Mouse (Mus musculus) left cerebral cortex, adult 6 months (tissue): Measurements from ENCODE around the gene Cpt1b. TPM values are rescaled to one million over a fixed set of nuclear protein-coding genes. Genes with fewer than 3 reads are reported as not detected.

Experiments used
- long read RNA-seq, 2 experiments: library from polyadenylated mRNA; unstranded; transcript quantifications; one replicate each; pipeline ENCODE4 v2.0.0; 2019 to 2020
- polyA plus RNA-seq: library from polyadenylated mRNA; unstranded; fragments of <200 nt; fragmentation: Nextera tagmentation; gene quantifications from 2 replicates; pipeline ENCODE4 v1.2.3, GENCODE M21; 2021

The Cpt1b gene
- 0.24 and 0.31 TPM in 2 replicates for polyA plus RNA-seq
- long read RNA-seq, experiment 1, partial matches to known transcripts: 1 of 2 reads
- long read RNA-seq, experiment 1, other reads (novel, unspliced or antisense): 0 of 2 reads
- long read RNA-seq, experiment 2: 0 reads

DNA sequence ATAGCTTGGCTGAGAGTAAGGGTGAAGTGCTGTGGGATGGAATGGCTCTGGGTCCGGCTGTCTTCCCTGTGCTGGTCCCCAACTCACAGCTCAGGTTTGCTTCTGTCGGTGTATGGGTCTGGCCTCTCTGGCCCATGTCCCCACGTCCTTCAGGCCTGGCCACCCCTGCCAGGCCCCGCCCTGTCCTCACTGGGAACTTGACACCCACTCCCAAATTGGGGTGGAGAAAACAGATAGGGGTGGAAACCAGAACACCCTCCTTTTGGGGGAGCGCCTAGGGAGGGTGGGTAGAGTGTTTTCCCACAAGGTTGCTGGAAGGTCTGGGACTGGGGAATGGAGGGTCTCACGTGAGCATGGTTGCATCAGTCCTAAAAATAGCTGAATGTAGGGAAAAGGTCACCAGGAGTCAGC lies at the start of gene Cpt1b:
Gene Cpt1b (minus strand): TSS at position 153 of the 411 bp plus-strand sequence.

DNA sequence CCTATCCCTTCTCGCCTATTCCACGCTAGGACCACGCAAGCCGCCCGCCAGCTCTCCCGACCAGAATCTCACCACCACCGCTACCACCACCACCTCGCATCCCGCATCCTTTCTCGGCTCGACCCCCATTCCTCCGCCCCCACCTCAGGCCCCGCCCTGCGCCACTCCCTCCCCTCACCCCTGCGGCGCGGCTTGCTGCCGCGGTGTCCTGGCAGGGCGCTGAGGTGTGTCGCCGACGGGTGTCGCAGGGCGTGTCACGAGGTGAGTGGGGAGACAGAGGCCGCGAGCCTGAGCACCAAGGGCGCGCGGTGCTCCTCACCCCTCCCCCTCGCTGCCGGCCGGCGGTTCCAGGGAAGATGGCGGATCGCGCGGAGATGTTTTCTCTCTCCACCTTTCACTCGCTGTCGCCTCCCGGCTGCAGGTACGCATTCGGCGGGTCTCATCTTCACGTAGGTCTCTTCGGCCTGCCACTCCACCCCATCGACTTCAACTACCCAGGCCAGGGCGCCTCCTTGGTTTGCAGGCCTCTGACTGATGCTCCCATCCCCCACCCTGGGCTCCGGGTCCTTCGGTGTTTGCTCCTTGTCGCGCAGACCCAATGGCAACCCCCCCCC lies 28.3 kb upstream of the Cpt1b start, which contains the start of gene Mapk8ip2:
Gene Mapk8ip2 (plus strand): TSS at position 49 of the 614 bp plus-strand sequence.

DNA sequence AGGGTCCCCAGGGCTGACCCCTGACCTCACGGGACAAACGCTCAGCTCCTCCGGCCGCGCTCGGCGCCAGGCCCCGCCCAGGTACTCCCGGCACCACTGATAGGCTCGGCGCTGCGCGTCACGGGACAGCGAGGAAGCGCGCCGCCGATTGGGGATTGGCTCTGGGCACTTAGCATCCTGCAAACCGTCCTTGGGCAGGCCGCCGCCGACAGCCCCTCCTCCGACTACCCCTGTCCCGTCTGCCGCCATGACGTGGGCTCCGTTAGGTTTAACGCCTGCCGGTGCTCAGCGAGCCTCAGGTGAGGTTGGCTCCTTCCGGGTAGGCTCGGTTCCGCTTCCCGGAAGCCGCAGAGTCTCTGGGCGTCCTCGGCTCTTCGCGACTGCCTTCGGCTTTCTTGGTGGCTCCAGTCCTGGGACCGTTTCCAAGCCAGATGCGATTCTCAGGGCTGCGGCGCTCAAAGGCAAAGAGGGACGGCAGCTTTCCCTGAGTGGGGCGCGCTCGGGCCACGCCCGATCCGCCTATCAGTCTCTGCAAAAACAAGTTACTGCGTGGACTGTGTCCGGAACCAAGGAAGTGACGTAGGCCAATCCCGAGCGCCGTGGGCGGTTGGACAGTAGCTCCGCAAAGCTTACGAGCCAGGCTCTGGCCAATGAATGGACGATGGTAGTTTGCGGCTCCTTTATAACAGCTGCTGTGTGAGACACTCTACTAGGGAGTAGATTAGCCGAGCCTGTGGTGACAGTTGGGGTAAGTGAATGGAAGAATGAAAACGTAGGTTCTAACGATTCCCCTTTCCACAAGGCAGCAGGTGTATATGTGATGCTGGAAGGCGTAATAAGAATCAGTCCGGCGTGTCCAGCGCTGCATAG lies 3.9 kb upstream of the Cpt1b start, which contains the start of the genes C730034F03Rik, Gm44502 and Chkb:
Gene C730034F03Rik (plus strand): TSS at position 238 of the 870 bp plus-strand sequence.
Gene Gm44502 (minus strand): TSS at position 345 of the 870 bp plus-strand sequence.
Gene Chkb (minus strand): TSS at position 557 of the 870 bp plus-strand sequence.

DNA sequence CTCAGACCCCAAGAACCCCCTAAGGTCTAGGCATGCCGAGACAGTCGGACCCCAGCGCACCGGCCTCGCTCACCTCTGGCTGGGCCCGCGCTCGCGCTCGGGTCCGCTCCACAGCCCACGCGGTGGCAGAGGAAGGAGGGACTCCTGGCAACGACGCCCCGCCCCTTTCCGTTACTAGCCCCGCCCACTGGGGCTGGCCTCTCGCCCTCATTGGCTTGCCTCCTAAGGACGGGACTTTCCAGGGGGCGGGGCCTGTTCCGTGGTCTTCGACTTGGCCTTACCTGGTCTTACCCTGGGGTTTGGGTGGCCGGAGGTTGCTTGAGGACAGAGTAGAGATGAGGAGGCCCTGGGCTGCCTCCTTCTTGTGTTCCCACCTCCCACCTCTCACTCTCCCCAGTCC lies 15.5 kb downstream of the Cpt1b start, which contains the start of gene Syce3:
Gene Syce3 (minus strand): TSS at position 386 of the 400 bp plus-strand sequence.

DNA sequence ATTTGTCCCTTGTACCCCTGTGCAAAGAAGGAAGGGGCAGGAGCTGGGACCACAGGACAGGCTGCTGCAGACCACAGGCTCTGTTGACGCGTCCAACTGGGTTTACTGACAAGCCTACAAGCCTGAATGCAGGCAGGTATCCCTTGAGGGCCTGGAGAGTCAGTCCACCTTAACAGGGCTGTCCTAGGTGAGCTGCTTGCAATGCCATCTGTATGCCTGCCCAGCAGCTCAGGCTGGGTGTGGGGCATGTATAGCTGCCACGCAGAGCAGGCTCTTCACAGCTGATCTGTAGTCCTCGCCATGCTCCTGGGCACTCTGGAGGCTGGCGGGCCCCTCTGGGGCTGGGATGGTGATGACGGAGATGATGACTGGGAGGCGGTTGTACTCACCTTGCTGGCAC lies 41.0 kb downstream of the Cpt1b start, which contains the start of gene Klhdc7b:
Gene Klhdc7b (plus strand): TSS at position 301 of the 400 bp plus-strand sequence.

DNA sequence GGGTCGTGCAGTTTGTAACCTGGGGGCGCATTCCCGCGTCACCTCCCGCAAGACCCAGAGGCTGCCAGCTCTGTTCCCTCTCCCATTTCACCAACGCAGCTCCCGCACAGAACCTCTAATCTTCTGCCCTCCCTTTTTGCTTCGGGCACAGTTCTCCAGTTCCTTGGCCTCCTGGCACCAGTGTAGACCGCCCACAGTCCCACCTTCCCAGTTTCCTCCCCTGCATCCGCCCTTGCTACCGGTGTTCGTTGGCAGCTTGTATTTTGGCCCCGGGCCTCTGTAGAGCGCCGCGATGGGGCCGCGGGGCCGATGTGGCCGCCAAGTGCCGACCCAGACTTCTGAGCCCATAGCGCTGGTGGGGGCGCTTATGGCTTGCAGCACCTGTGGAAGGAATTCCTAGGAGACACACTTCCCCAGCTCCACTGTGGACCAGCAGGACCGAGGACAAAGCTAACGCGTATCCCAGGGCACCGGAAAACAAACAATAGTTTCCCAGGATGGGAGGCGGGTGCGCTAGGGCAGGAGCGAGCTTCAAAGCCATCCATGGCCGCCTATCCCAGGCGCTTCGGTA lies 46.7 kb downstream of the Cpt1b start, which contains the start of gene Odf3b:
Gene Odf3b (minus strand): TSS at position 452 of the 571 bp plus-strand sequence.

DNA sequence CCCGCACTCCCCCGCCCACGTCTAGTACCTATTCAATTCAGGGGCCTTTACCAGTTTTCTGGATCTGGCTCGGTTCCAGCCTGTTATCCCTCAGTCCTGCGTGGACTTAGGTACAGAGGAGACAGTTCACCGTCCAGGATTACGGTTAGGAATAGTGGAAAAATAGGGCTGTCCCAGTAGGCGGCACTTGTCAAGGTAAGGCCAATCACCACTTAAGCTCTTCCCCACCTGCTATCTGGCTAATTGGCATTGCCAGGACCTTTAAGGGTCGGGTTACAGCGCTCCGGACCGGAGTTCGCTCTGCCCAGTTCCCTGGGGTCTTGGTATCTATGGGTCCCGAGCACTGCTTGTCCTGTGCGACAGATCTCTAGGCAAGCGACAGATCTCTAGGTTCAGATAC lies 48.7 kb downstream of the Cpt1b start, which contains the start of gene Tymp:
Gene Tymp (minus strand): TSS at position 83 of the 400 bp plus-strand sequence.

DNA sequence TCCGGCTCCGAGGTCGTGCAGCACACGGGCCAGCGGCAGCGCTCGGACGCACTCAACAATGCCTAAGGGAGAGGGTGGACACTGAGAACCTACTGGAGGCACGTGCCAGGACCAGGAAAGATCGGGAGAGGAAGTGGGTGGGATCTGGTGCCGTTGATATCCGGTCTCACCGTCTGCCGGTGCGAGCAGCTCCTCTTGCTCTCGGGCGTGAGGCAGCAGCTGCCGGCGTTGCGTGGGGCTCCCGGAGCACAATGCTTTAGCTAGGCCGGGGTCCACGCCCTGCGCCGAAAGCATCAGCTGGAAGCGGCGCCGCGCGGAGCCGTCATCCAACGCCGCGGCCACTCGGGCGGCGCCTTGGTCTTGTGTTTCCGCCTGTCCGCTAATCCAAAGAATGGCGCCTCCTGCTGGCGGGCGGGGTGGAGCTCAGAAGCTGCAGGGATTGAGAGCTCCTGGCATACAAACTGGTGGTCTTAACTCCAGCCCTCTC lies 51.9 kb downstream of the Cpt1b start, which contains the start of gene Sco2:
Gene Sco2 (minus strand): TSS at position 85 of the 487 bp plus-strand sequence.

Other genes with a start within 250 kb of the Cpt1b start
- 10.8 and 11.9 TPM in 2 replicates for gene Plxnb2, start 245.1 kb downstream of the Cpt1b start, polyA plus RNA-seq
- gene Dennd6b, start 229.4 kb downstream of the Cpt1b start, polyA plus RNA-seq: 16.7 and 17.7 TPM in 2 replicates
- 83.4 and 86.7 TPM in 2 replicates for gene Ppp6r2, start 214.3 kb downstream of the Cpt1b start, polyA plus RNA-seq
- gene Sbf1, start 110.6 kb downstream of the Cpt1b start, polyA plus RNA-seq: 46.3 and 74.4 TPM in 2 replicates
- gene Adm2, start 103.1 kb downstream of the Cpt1b start, polyA plus RNA-seq: 0.19 TPM in 1 of 2 replicates, not detected in the other
- not detected in 2 replicates for gene Miox, start 91.5 kb downstream of the Cpt1b start, polyA plus RNA-seq
- 6.5 and 9.7 TPM in 2 replicates for gene Lmf2, start 70.2 kb downstream of the Cpt1b start, polyA plus RNA-seq
- 57.5 and 85.9 TPM in 2 replicates for gene Ncaph2, start 70.1 kb downstream of the Cpt1b start, polyA plus RNA-seq
- 43.8 and 46.1 TPM in 2 replicates for gene Sco2, start 52.0 kb downstream of the Cpt1b start, polyA plus RNA-seq
- 4.8 and 6.2 TPM in 2 replicates for gene Tymp, start 48.8 kb downstream of the Cpt1b start, polyA plus RNA-seq
- 2.2 and 2.9 TPM in 2 replicates for gene Odf3b, start 46.6 kb downstream of the Cpt1b start, polyA plus RNA-seq
- gene Klhdc7b, start 40.9 kb downstream of the Cpt1b start, polyA plus RNA-seq: 0.22 and 0.72 TPM in 2 replicates
- 0.33 and 0.74 TPM in 2 replicates for gene Syce3, start 15.4 kb downstream of the Cpt1b start, polyA plus RNA-seq
- 2.4 TPM in 2 replicates for gene C730034F03Rik, start 3.7 kb upstream of the Cpt1b start, polyA plus RNA-seq
- not detected in 2 replicates for gene Gm44502, start 3.8 kb upstream of the Cpt1b start, polyA plus RNA-seq
- gene Chkb, start 4.0 kb upstream of the Cpt1b start, polyA plus RNA-seq: 30.1 and 30.6 TPM in 2 replicates
- gene Mapk8ip2, start 28.1 kb upstream of the Cpt1b start, polyA plus RNA-seq: 43.4 and 57.8 TPM in 2 replicates
- 18.9 and 23.9 TPM in 2 replicates for gene Arsa, start 51.6 kb upstream of the Cpt1b start, polyA plus RNA-seq
- gene Shank3, start 73.8 kb upstream of the Cpt1b start, polyA plus RNA-seq: 3.5 and 12.0 TPM in 2 replicates
- 0.14 TPM in 1 of 2 replicates, not detected in the other for gene Acr, start 142.5 kb upstream of the Cpt1b start, polyA plus RNA-seq
- gene Rabl2, start 166.1 kb upstream of the Cpt1b start, polyA plus RNA-seq: 21.0 and 23.7 TPM in 2 replicates